Mouse (Mus musculus) thymus, adult 2 months (tissue): Measurements from ENCODE around the gene Acta1.

ENCODE experiments used
- CTCF ChIP-seq: fragments of 200-500 bp; IDR thresholded peaks from 2 replicates; pipeline ENCODE4 v1.5.1; 2012; ENCODE audit warnings: mild to moderate bottlenecking, control low read depth, low read length, moderate library complexity, borderline replicate concordance; ENCODE audit not compliant: control insufficient read depth, poor library complexity, insufficient read depth; ENCODE audit errors: extremely low read depth
- POLR2A ChIP-seq: fragments of 200-500 bp; IDR thresholded peaks from 2 replicates; pipeline ENCODE4 v1.6.1; 2012; ENCODE audit warnings: mild to moderate bottlenecking, low read length, control low read depth, moderate library complexity; ENCODE audit not compliant: control insufficient read depth, poor library complexity, insufficient read depth; ENCODE audit errors: extremely low read depth

DNA sequence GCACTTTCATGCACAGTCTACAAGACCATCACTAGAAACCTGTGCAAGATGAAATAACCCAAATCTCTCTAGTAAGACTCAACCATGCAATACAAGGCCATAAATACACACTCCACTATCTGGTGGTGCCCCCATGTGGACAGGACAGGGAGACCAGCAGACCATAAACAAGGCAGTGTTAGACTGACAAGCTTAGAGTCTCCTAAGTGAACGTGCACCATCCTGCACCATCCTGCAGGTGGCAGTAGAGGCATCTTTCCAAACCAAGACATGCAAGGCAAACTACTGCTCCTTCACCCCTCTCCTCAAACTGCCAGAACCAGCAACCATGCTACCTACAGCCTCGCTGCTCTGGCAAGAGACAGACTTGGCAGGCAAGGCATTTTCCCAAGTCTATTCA lies 30.2 kb upstream of the Acta1 start:
- TF ChIP-seq POLR2A (no peak), CTCF (peak; percentile 53; the same call in 1 of the 2 replicates)
